Mouse (Mus musculus): ENCODE measurements around the gene Ppp5c. TPM values are rescaled to one million over a fixed set of nuclear protein-coding genes. Genes with fewer than 3 reads are reported as not detected.

Gene Ppp5c
- total and polyA plus RNA-seq, 3 experiments = 94.2 to 249 (median 178) TPM

- Histone ChIP-seq H3K27me3 (ENCODE audit: control insufficient read depth in 1 of 2, insufficient read depth in 2 of 2, low read length in 2 of 2) (no peaks in the 10 kb centered on the region), H3K9ac (ENCODE audit: control insufficient read depth, low read depth, low read length, poor library complexity, severe bottlenecking) (no peak overlapping the region), H3K79me2 (ENCODE audit: control insufficient read depth, insufficient read depth, low read length, poor library complexity) (no peaks in the 10 kb centered on the region), H3K36me3 (ENCODE audit: control insufficient read depth in 1 of 2, insufficient read depth in 2 of 2, low read length in 2 of 2) (peaks cover 0 to 9% of the 10 kb centered on the region in 2 experiments; a peak in 2 of 4 replicates), H3K9me3 (replicated peaks; ENCODE audit: insufficient read depth, low read length) (no peaks in the 10 kb centered on the region), H3K4me3 (ENCODE audit: control insufficient read depth in 1 of 2, insufficient read depth in 1 of 2, low read depth in 2 of 2, low read length in 2 of 2) (peak overlapping the region in 1 of 2 experiments; percentile 4; a peak in 1 of 4 replicates), H3K4me1 (ENCODE audit: control insufficient read depth in 1 of 2, insufficient read depth in 2 of 2, low read length in 2 of 2) (peaks cover 8 to 12% of the 10 kb centered on the region in 2 experiments), H3K27ac (ENCODE audit: control insufficient read depth, low read depth, low read length) (no peak overlapping the region)
- peak; percentile 58 for DNase-seq (ENCODE audit: low read depth, low spot score)
- TF ChIP-seq EP300 (IDR thresholded peaks at IDR 0.05; ENCODE audit: low read depth in 1 of 2, low read length in 2 of 2) (peak; percentile 67 to 76; a peak in 3 of 4 replicates), MYC (IDR thresholded peaks at IDR 0.05; ENCODE audit: low read depth, low read length) (no peak), TCF12 (IDR thresholded peaks at IDR 0.05; ENCODE audit: low read depth, low read length) (peak; percentile 82), RCOR1 (IDR thresholded peaks at IDR 0.05; ENCODE audit: low read depth, low read length) (peak; percentile 48; the same call in 1 of the 2 replicates), ETS1 (IDR thresholded peaks at IDR 0.05; ENCODE audit: low read depth, low read length) (peak; percentile 57), ZNF384 (IDR thresholded peaks at IDR 0.05; ENCODE audit: low read depth, low read length) (peak; percentile 78; the same call in 1 of the 2 replicates), MAFK (IDR thresholded peaks at IDR 0.05; ENCODE audit: borderline replicate concordance, low read depth, low read length) (no peak), GATA1 (IDR thresholded peaks at IDR 0.05; ENCODE audit: low read depth, low read length) (peak; percentile 78), TAL1 (IDR thresholded peaks at IDR 0.05; ENCODE audit: low read length) (peak; percentile 91), ZKSCAN1 (IDR thresholded peaks at IDR 0.05; ENCODE audit: low read depth, low read length) (peak; percentile 44; the same call in 1 of the 2 replicates), KAT2A (conservative IDR thresholded peaks at IDR 0.05; ENCODE audit: low read depth, low read length) (no peak)
These were observed 28.5 kb downstream of the Ppp5c start for GRCm38 (mm10) chr7:16999233-16999632.

GRCm38 (mm10) chr7:16995345-16995744 is 32.4 kb downstream of the Ppp5c start:
- Histone ChIP-seq H3K9me3 (replicated peaks; ENCODE audit: insufficient read depth, low read length) (no peaks in the 10 kb centered on the region), H3K27ac (ENCODE audit: control insufficient read depth, low read depth, low read length) (no peak overlapping the region), H3K4me3 (ENCODE audit: control insufficient read depth in 1 of 2, insufficient read depth in 1 of 2, low read depth in 2 of 2, low read length in 2 of 2) (no peak overlapping the region), H3K9ac (ENCODE audit: control insufficient read depth, low read depth, low read length, poor library complexity, severe bottlenecking) (no peak overlapping the region), H3K4me1 (ENCODE audit: control insufficient read depth in 1 of 2, insufficient read depth in 2 of 2, low read length in 2 of 2) (peaks cover 10% of the 10 kb centered on the region in 2 experiments), H3K27me3 (ENCODE audit: control insufficient read depth in 1 of 2, insufficient read depth in 2 of 2, low read length in 2 of 2) (no peaks in the 10 kb centered on the region), H3K36me3 (ENCODE audit: control insufficient read depth in 1 of 2, insufficient read depth in 2 of 2, low read length in 2 of 2) (peaks cover 0 to 11% of the 10 kb centered on the region in 2 experiments; a peak in 2 of 4 replicates), H3K79me2 (ENCODE audit: control insufficient read depth, insufficient read depth, low read length, poor library complexity) (no peaks in the 10 kb centered on the region)
- DNase-seq (ENCODE audit: low read depth, low spot score) = no peak
- no peak for TF ChIP-seq E2F4 (IDR thresholded peaks at IDR 0.05; ENCODE audit: borderline replicate concordance, low read depth, low read length)
- no peak for TF ChIP-seq CTCF (IDR thresholded peaks at IDR 0.05 in 2 of 3, conservative IDR thresholded peaks at IDR 0.05 in 1 of 3; ENCODE audit: control insufficient read depth in 1 of 3, insufficient read depth in 1 of 3, low read depth in 2 of 3, low read length in 3 of 3, poor library complexity in 1 of 3, severe bottlenecking in 1 of 3)
- TF ChIP-seq TAL1 (IDR thresholded peaks at IDR 0.05; ENCODE audit: low read length) = no peak
- no peak for TF ChIP-seq EP300 (IDR thresholded peaks at IDR 0.05; ENCODE audit: low read depth in 1 of 2, low read length in 2 of 2)
- TF ChIP-seq CHD1 (IDR thresholded peaks at IDR 0.05; ENCODE audit: low read depth, low read length) = no peak
- no peak for TF ChIP-seq NELFE (IDR thresholded peaks at IDR 0.05; ENCODE audit: low read depth, low read length)
- TF ChIP-seq RCOR1 (IDR thresholded peaks at IDR 0.05; ENCODE audit: low read depth, low read length) = no peak
- no peak for TF ChIP-seq UBTF (IDR thresholded peaks at IDR 0.05; ENCODE audit: borderline replicate concordance, insufficient read depth, low read depth, low read length)
- no peak for TF ChIP-seq MAZ (IDR thresholded peaks at IDR 0.05; ENCODE audit: low read depth, low read length)
- TF ChIP-seq SMC3 (IDR thresholded peaks at IDR 0.05; ENCODE audit: low read depth, low read length) = no peak
- TF ChIP-seq MYB (IDR thresholded peaks at IDR 0.05; ENCODE audit: low read depth, low read length) = no peak
- TF ChIP-seq ELF1 (IDR thresholded peaks at IDR 0.05; ENCODE audit: low read depth, low read length) = no peak
- no peak for TF ChIP-seq BHLHE40 (IDR thresholded peaks at IDR 0.05; ENCODE audit: borderline replicate concordance, low read depth, low read length)
- TF ChIP-seq JUND (IDR thresholded peaks at IDR 0.05; ENCODE audit: low read depth, low read length) = no peak
- TF ChIP-seq MAFK (IDR thresholded peaks at IDR 0.05; ENCODE audit: borderline replicate concordance, low read depth, low read length) = no peak
- no peak for TF ChIP-seq SIN3A (IDR thresholded peaks at IDR 0.05; ENCODE audit: low read length)
